ENCODE assay signal across 8 mouse cellular contexts in genomic region chr4:104514568-104515000, GRCm38 (mm10).
DNase-seq lines count a peak whose midpoint lies in the region; ATAC-seq and TF ChIP-seq lines count a peak whose summit lies in the region.

No protein-coding gene starts in this region.

- H3K9me3 ChIP-seq in forebrain, postnatal 0 days (ENCODE audit: low read length): no peaks in the 10 kb centered on the region
- H3K9me3 ChIP-seq in liver, embryonic 11.5 days (ENCODE audit: control insufficient read depth, low read length): no peaks in the 10 kb centered on the region
- no peaks in the 10 kb centered on the region for H3K9me3 ChIP-seq in neural tube, embryonic 11.5 days (ENCODE audit: control insufficient read depth, low read length)

- no peaks in the 10 kb centered on the region for H3K36me3 ChIP-seq in forebrain, postnatal 0 days (ENCODE audit: insufficient read depth)
- no peaks in the 10 kb centered on the region for H3K36me3 ChIP-seq in liver, embryonic 11.5 days (ENCODE audit: control insufficient read depth, insufficient read depth, low read length)
- no peaks in the 10 kb centered on the region for H3K36me3 ChIP-seq in neural tube, embryonic 11.5 days (ENCODE audit: control insufficient read depth, insufficient read depth, low read length)

- TF ChIP-seq CTCF in forebrain, postnatal 0 days (IDR thresholded peaks at IDR 0.05; ENCODE audit: low read depth): peak; percentile 71

- no peaks in the 10 kb centered on the region for H3K4me1 ChIP-seq in forebrain, postnatal 0 days (ENCODE audit: insufficient read depth)
- no peaks in the 10 kb centered on the region for H3K4me1 ChIP-seq in liver, embryonic 11.5 days (replicated peaks; ENCODE audit: control insufficient read depth, insufficient read depth, low read length)
- H3K4me1 ChIP-seq in neural tube, embryonic 11.5 days (ENCODE audit: control insufficient read depth, insufficient read depth, low read length): no peaks in the 10 kb centered on the region

- no peak overlapping the region for H3K4me3 ChIP-seq in forebrain, postnatal 0 days (ENCODE audit: low read depth, low read length)
- peak overlapping the region; percentile 15; the same call in 1 of the 2 replicates for H3K4me3 ChIP-seq in liver, embryonic 11.5 days (ENCODE audit: low read depth, low read length)
- no peak overlapping the region; the same call in 1 of the 2 replicates for H3K4me3 ChIP-seq in neural tube, embryonic 11.5 days (ENCODE audit: low read depth, low read length)

- no peak overlapping the region for H3K9ac ChIP-seq in forebrain, postnatal 0 days
- no peak overlapping the region for H3K9ac ChIP-seq in liver, embryonic 11.5 days (ENCODE audit: low read depth, low read length)
- no peak overlapping the region for H3K9ac ChIP-seq in neural tube, embryonic 11.5 days (ENCODE audit: low read length)

- H3K4me2 ChIP-seq in forebrain, postnatal 0 days (ENCODE audit: low read depth): 0 out of 2 replicates have a peak overlapping the region, but pooled peaks have one; percentile 24
- H3K4me2 ChIP-seq in liver, embryonic 11.5 days: peak overlapping the region; percentile 54
- peak overlapping the region; percentile 37 for H3K4me2 ChIP-seq in neural tube, embryonic 11.5 days (ENCODE audit: low read depth)

- no peaks in the 10 kb centered on the region for H3K27me3 ChIP-seq in forebrain, postnatal 0 days (ENCODE audit: insufficient read depth, low read length)
- no peaks in the 10 kb centered on the region for H3K27me3 ChIP-seq in liver, embryonic 11.5 days (replicated peaks; ENCODE audit: control insufficient read depth, insufficient read depth, low read length)
- H3K27me3 ChIP-seq in neural tube, embryonic 11.5 days (ENCODE audit: control insufficient read depth, insufficient read depth, low read length): no peaks in the 10 kb centered on the region

- intact Hi-C loops in gastrocnemius, postnatal 14 days (cut with DNase I; ENCODE audit: low total_unique reads): loop anchor here (10.0 kb wide), 1 partner anchor 380 kb away; no protein-coding TSS in a partner anchor

- peak; percentile 32; the same call in 1 of the 2 replicates for ATAC-seq in forebrain, postnatal 0 days
- peak; percentile 54; the same call in 1 of the 2 replicates for ATAC-seq in liver, embryonic 11.5 days (replicated peaks; ENCODE audit: low FRiP score)
- peak; percentile 87 for ATAC-seq in neural tube, embryonic 11.5 days (ENCODE audit: insufficient read depth, low FRiP score, low TSS enrichment)

- no peak overlapping the region for H3K27ac ChIP-seq in forebrain, postnatal 0 days (ENCODE audit: low read depth, low read length)
- H3K27ac ChIP-seq in liver, embryonic 11.5 days (ENCODE audit: low read depth, low read length): no peak overlapping the region
- H3K27ac ChIP-seq in neural tube, embryonic 11.5 days (ENCODE audit: low read depth, low read length): no peak overlapping the region

- DNase-seq in gastrocnemius, postnatal 14 days: peak; percentile 5
- no peak for DNase-seq in gastrocnemius, adult 8-10 months (ENCODE audit: low spot score in 2 of 2)
- peak; percentile 86 for DNase-seq in brain, adult 2 months (ENCODE audit: low read depth, low spot score)
- peak; percentile 60 for DNase-seq in forebrain, postnatal 0 days
- DNase-seq in kidney, adult 18-20 months: peak; percentile 37
- peak; percentile 49 for DNase-seq in liver, embryonic 11.5 days (ENCODE audit: low spot score)
- peak; percentile 75 for DNase-seq in neural tube, embryonic 11.5 days (ENCODE audit: low spot score)
- DNase-seq in spleen, postnatal 10 days (ENCODE audit: low spot score in 2 of 2): no peak

- 5% methylated on average over 10 of the region's 10 CpGs for WGBS in forebrain, postnatal 0 days
- WGBS in liver, embryonic 11.5 days: 4% methylated on average over 10 of the region's 10 CpGs
- WGBS in neural tube, embryonic 11.5 days: 4% methylated on average over 10 of the region's 10 CpGs

Comparison
In these comparisons a context has a peak if more than half of its experiments do, and no peak if none do; other contexts are left out.
1. DNase-seq: peak in gastrocnemius, postnatal 14 days (single experiment), brain, adult 2 months (single experiment), forebrain, postnatal 0 days (single experiment), kidney, adult 18-20 months (single experiment), liver, embryonic 11.5 days (single experiment) and neural tube, embryonic 11.5 days (single experiment); none in gastrocnemius, adult 8-10 months (0 of 2) and spleen, postnatal 10 days (0 of 2).
2. ATAC-seq: peak in every context shown above with its lines; median percentile 87 in neural tube, embryonic 11.5 days; 54 in liver, embryonic 11.5 days; 32 in forebrain, postnatal 0 days.
3. Peak in every context shown above with its lines, with median percentiles within 50 percentile points of each other: H3K4me2 ChIP-seq.